Mouse (Mus musculus) heart, embryonic 16.5 days (tissue): ENCODE measurements around the gene Rpain. TPM values are rescaled to one million over a fixed set of nuclear protein-coding genes. Genes with fewer than 3 reads are reported as not detected.

Experiments used
- ATAC-seq: fragments of 200-750 bp; cut with Nextera tagmentation; replicated peaks from 2 replicates; pipeline ENCODE4 v1.8.0; 2017; ENCODE audit warnings: moderate number of reproducible peaks; ENCODE audit not compliant: insufficient read depth, low FRiP score; ENCODE audit errors: extremely low read depth
- H3K27ac ChIP-seq: fragments of 300-500 bp; sonication (generic); 2 replicates; pipeline ENCODE4 v1.5.1; 2014; ENCODE audit warnings: mild to moderate bottlenecking, low read length, control low read depth, moderate library complexity
- H3K27me3 ChIP-seq: fragments of 300-500 bp; sonication (generic); 2 replicates; pipeline ENCODE4 v1.6.1; 2014; ENCODE audit warnings: low read length, mixed read lengths; ENCODE audit not compliant: control insufficient read depth, insufficient read depth
- H3K36me3 ChIP-seq: fragments of 300-500 bp; sonication (generic); 2 replicates; pipeline ENCODE4 v1.6.1; 2014; ENCODE audit not compliant: control insufficient read depth, insufficient read depth
- H3K4me1 ChIP-seq: fragments of 300-500 bp; sonication (generic); 2 replicates; pipeline ENCODE4 v1.6.1; 2014; ENCODE audit warnings: low read length, mixed read lengths; ENCODE audit not compliant: control insufficient read depth, insufficient read depth
- H3K4me2 ChIP-seq: fragments of 300-500 bp; sonication (generic); 2 replicates; pipeline ENCODE4 v1.6.1; 2014; ENCODE audit warnings: low read depth, mild to moderate bottlenecking, control low read depth, low read length
- H3K4me3 ChIP-seq: fragments of 300-500 bp; sonication (generic); 2 replicates; pipeline ENCODE4 v1.5.1; 2014; ENCODE audit warnings: mild to moderate bottlenecking, control low read depth, low read length
- H3K9ac ChIP-seq: fragments of 300-500 bp; sonication (generic); 2 replicates; pipeline ENCODE4 v1.6.1; 2014; ENCODE audit warnings: low read length, control low read depth
- H3K9me3 ChIP-seq: fragments of 300-500 bp; sonication (generic); replicated peaks from 2 replicates; pipeline ENCODE4 v1.6.1; 2016; ENCODE audit warnings: low read length; ENCODE audit not compliant: control insufficient read depth
- WGBS: fragments of 180-500 bp; shearing (Covaris S2); extraction: QIAGEN DNeasy Blood & Tissue Kit; methylation state at CpG from one replicate; pipeline ENCODE4 v1.1.7; 2014; 5-methylcytosine and 5-hydroxymethylcytosine counted together
- polyA plus RNA-seq: library from polyadenylated mRNA; unstranded; fragments of >200 nt; fragmentation: Nextera tagmentation; extraction: Ambion mirVana; gene quantifications from 2 replicates; pipeline ENCODE4 v1.2.1, GENCODE M21; 2015

Gene Rpain
- polyA plus RNA-seq, 1 experiment from 2014 or later, result 54.7 TPM

DNA sequence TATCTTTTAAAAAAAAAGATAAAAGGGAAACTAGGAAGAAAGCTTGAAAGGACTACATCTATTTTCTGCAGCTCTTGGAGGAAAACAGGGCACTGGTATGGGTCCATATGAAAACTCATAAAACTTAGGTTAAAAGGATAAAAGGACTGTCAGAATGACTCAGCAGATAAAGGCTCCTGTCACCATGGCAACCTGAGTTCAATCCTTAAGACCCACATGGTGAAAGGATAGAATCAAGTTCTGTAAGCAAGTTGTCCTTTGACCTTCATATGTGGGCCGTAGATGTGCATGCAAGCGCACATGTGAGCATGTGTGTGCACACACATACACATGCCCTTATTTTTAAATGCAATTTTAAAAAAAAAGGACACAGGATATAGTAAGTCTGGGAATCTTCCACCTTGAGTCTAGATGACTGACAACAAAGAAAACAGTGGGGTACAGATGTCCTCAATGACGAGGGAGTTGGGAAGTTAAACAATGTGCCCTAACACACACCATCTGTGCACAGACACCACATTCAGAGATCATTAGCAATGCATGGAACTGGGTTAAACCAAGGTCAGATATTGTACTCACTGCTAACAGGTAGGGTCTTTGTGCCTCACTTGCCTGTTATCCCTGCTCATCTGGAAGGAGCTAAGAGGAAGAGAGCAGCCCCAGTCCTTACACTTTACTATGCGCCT, 5.6 kb upstream of the Rpain start:
- H3K4me2 ChIP-seq, result no peak overlapping the region
- no peak overlapping the region for H3K9ac ChIP-seq
- 87% methylated on average over 4 of the region's 4 CpGs for whole genome bisulfite sequencing
- ATAC-seq, result no peak
- H3K27ac ChIP-seq, result no peak overlapping the region
- no peaks in the 10 kb centered on the region for H3K27me3 ChIP-seq
- no peak overlapping the region for H3K4me3 ChIP-seq
- H3K9me3 ChIP-seq, result no peaks in the 10 kb centered on the region
- peaks cover 11% of the 10 kb centered on the region for H3K4me1 ChIP-seq
- peaks cover 46% of the 10 kb centered on the region for H3K36me3 ChIP-seq

DNA sequence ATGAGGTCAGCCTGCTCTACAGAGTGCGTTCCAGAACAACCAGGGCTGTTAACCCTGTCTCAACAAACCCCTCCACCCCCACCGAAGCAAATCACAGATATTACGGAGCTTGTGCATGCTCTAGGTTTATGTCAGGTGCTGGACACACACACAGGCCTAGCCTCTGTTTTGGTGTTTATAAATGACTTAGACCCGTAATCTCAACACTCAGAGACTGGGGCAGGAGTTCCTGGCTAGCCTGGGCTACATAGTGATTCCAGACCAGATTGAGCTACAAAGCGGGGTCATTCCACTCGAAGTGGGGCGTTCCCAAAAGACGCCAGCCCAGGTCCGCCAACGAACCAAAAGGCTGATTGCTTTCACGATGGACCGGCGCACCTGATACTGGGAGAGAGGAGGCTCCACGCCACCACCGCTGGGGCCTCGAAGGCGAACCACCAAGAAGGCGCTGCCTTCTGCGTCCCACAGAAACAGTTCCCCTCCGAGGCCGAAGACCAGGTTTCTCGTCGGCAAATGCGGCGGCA, 680 bp upstream of the Rpain start:
- H3K9me3 ChIP-seq, result no peaks in the 10 kb centered on the region
- H3K4me1 ChIP-seq, result peaks cover 14% of the 10 kb centered on the region
- WGBS, result under 1% methylated on average over 25 of the region's 25 CpGs
- peak overlapping the region; percentile 92 for H3K9ac ChIP-seq
- no peak for ATAC-seq
- peak overlapping the region; percentile 85 for H3K4me3 ChIP-seq
- no peaks in the 10 kb centered on the region for H3K27me3 ChIP-seq
- H3K36me3 ChIP-seq, result peaks cover 28% of the 10 kb centered on the region
- H3K4me2 ChIP-seq, result peak overlapping the region; percentile 89
- peak overlapping the region; percentile 86 for H3K27ac ChIP-seq

DNA sequence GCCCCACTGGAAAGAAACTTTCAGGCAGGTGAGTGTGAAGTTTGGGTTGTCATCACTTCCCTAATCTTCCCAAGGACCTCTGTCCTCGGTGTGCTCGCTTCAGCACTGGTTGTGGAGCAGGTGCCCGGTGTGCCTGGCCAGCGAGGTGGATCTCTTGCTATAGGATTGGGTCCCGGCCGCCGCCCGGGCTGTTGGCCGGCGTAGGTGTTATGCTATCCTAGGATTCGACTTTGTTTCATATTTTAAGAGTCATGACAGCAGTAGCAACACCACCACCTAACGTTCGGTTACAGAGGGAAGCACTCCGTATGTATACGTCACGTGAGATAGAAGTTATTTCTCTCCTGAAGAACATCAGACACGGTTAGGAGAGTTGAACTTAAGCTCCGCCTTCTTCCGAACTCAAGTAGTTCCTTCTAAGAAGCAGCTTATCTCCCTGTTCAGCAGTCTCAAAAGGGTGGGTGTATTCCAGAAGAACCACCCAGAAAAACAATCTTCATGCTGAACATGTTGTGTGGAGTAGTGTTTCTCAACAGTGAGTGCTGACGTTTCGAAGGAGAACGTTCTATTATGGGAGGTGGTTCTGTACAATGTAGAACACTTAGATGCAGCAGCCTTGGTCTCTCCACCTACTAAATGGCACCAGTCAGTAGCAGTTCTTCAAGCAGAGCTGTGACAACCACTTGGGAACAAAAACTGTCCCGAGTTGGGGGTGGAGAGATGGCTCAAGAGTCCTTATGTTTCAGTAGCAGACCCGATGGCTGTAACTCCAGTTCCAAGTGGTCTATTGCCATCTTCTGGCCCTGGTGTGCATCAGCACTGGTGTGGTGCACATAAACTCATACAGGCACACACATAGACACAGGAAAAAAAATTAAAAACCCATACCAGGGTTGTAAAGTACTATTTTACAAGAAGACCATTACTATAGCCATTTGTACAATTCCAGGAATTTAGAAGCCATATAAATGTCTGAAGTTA, 837 bp downstream of the Rpain start:
- Histone ChIP-seq H3K4me1 (peaks cover 14% of the 10 kb centered on the region), H3K27me3 (no peaks in the 10 kb centered on the region), H3K4me3 (peak overlapping the region; percentile 85), H3K4me2 (peak overlapping the region; percentile 89), H3K9ac (peak overlapping the region; percentile 84), H3K36me3 (peaks cover 15% of the 10 kb centered on the region; the same call in 1 of the 2 replicates), H3K9me3 (no peaks in the 10 kb centered on the region), H3K27ac (peak overlapping the region; percentile 90)
- WGBS, result 13% methylated on average over 24 of the region's 24 CpGs
- peak; percentile 5; the same call in 1 of the 2 replicates for ATAC-seq

DNA sequence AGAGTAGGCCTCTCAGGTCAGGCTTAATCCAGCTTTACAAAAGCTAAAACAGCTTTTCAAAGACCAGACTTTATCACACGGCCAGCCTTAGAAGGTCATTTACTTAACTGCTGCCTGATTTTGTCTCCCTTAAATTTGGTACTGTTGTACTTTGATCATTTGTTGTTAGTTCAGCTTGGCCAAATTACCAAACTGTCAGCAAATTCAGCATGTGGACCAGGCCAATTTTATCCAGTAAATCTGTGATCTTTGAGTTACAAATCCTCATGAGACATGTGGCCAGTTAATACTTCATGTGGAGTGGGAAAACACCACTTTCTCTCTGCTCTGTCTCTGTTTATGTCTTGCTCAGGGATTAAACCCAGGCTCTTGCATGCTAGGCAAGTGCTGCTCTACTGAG, 2.6 kb downstream of the Rpain start:
- ATAC-seq, result no peak
- H3K36me3 ChIP-seq, result peaks cover 25% of the 10 kb centered on the region
- WGBS, result 76% methylated on average over 1 of the region's 1 CpGs

DNA sequence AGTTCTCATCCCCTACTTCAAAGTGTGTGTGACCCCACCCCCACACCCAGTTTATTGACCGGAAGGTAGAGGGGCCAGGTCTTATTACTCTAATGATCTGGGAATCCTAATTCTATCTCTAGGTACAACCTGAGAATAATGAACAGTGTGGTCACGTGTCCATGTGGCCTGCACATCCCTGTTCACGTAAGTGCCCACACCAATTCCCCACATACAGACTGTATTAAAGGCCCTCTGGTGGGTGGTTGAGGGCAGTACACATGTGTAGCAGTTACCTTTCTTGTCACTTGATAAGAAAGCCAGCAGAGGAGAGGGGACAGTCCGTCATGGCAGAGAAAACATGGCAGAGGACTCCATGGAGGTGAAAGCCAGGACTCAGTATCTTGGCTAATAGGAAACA, 3.9 kb downstream of the Rpain start:
- Histone ChIP-seq H3K4me1 (peaks cover 3% of the 10 kb centered on the region; the same call in 1 of the 2 replicates), H3K9me3 (no peaks in the 10 kb centered on the region), H3K9ac (no peak overlapping the region), H3K4me2 (no peak overlapping the region), H3K27ac (no peak overlapping the region), H3K27me3 (no peaks in the 10 kb centered on the region), H3K4me3 (no peak overlapping the region), H3K36me3 (peaks cover 39% of the 10 kb centered on the region)
- whole genome bisulfite sequencing, result 68% methylated on average over 4 of the region's 4 CpGs
- ATAC-seq, result no peak

More for the DNA sequence above, 2.6 kb downstream of the Rpain start:
- no peaks in the 10 kb centered on the region for H3K27me3 ChIP-seq
- no peak overlapping the region for H3K4me2 ChIP-seq
- no peak overlapping the region for H3K9ac ChIP-seq
- no peak overlapping the region for H3K27ac ChIP-seq
- no peak overlapping the region for H3K4me3 ChIP-seq
- H3K4me1 ChIP-seq, result peaks cover 13% of the 10 kb centered on the region
- no peaks in the 10 kb centered on the region for H3K9me3 ChIP-seq

DNA sequence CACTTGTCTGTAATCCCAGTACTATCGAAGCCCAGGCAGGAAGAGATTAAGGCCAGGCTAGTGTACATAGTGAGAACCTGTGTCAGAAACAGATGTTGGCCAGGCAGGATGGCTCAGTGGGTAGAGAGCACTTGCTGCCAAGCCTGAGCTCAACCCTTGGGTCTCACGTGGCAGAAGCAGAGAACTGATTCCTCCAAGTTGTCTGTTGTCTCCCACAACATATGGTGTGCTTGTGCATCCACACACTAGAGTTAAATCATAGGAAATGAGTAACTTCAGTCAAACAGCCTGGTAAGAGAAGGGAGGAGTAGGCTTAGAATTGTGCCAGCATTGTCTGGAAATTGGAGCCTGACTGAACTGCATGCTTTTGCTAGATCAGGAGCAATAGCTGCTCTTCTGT, 5.2 kb downstream of the Rpain start:
- no peak overlapping the region for H3K4me3 ChIP-seq
- H3K4me1 ChIP-seq, result peaks cover 3% of the 10 kb centered on the region; the same call in 1 of the 2 replicates
- H3K9ac ChIP-seq, result no peak overlapping the region
- WGBS, result 70% methylated on average over 2 of the region's 2 CpGs
- ATAC-seq, result no peak
- H3K27me3 ChIP-seq, result no peaks in the 10 kb centered on the region
- no peak overlapping the region for H3K27ac ChIP-seq
- peaks cover 48% of the 10 kb centered on the region for H3K36me3 ChIP-seq
- H3K9me3 ChIP-seq, result no peaks in the 10 kb centered on the region
- H3K4me2 ChIP-seq, result no peak overlapping the region

DNA sequence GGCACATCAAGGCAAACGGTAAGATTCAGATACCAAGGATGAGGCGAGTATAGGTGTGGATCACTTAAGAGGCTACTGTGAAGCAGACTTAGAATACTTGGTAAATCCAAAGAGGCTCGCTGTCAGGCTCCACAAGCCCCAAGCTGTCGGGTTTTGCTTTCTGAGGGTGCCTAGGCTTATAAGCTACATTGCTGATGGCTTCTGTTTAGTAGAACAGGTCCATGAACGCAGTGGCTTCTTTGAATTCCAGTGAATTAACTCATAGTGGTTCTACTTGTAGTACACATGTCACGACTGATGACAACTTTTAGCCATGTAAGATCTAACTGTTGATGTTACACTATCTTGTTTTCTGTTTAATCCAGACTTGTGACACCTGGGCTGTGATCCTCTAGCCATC, 7.3 kb downstream of the Rpain start:
- Histone ChIP-seq H3K9ac (no peak overlapping the region), H3K4me2 (no peak overlapping the region), H3K36me3 (peaks cover 50% of the 10 kb centered on the region), H3K9me3 (no peaks in the 10 kb centered on the region), H3K27me3 (no peaks in the 10 kb centered on the region), H3K4me3 (no peak overlapping the region), H3K4me1 (peaks cover 11% of the 10 kb centered on the region), H3K27ac (no peak overlapping the region)
- WGBS, result 82% methylated on average over 6 of the region's 6 CpGs
- ATAC-seq, result no peak

DNA sequence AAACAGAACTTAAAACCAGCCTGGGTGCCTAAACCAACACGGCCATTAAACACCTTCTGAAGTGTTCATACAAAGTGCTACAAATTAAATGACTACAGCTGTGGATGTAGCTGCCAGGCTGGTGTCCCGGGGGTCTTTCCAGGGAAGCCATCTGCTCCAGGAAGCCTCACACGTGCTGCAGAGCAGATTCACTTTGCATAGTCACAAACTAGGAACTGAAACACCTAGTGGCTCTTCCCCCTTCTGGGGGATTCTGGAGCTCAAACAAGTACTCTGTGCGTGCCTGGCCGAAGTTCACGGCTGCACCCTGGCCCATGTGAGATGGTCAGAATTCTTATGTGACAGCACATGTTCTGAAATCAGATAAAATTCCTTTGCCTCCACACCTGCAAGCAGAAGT, 10.2 kb downstream of the Rpain start:
- H3K27me3 ChIP-seq, result no peaks in the 10 kb centered on the region
- no peaks in the 10 kb centered on the region for H3K9me3 ChIP-seq
- peaks cover 42% of the 10 kb centered on the region for H3K36me3 ChIP-seq
- 81% methylated on average over 6 of the region's 6 CpGs for WGBS
- H3K9ac ChIP-seq, result no peak overlapping the region
- H3K27ac ChIP-seq, result no peak overlapping the region
- H3K4me1 ChIP-seq, result peaks cover 11% of the 10 kb centered on the region
- H3K4me2 ChIP-seq, result no peak overlapping the region
- no peak overlapping the region for H3K4me3 ChIP-seq
- no peak for ATAC-seq
